Mouse (Mus musculus): ENCODE measurements around the gene Smpd2. TPM values are rescaled to one million over a fixed set of nuclear protein-coding genes. Genes with fewer than 3 reads are reported as not detected.

Smpd2 gene
- polyA plus RNA-seq, 1 experiment from 2014 or later = 62.9 TPM

DNA sequence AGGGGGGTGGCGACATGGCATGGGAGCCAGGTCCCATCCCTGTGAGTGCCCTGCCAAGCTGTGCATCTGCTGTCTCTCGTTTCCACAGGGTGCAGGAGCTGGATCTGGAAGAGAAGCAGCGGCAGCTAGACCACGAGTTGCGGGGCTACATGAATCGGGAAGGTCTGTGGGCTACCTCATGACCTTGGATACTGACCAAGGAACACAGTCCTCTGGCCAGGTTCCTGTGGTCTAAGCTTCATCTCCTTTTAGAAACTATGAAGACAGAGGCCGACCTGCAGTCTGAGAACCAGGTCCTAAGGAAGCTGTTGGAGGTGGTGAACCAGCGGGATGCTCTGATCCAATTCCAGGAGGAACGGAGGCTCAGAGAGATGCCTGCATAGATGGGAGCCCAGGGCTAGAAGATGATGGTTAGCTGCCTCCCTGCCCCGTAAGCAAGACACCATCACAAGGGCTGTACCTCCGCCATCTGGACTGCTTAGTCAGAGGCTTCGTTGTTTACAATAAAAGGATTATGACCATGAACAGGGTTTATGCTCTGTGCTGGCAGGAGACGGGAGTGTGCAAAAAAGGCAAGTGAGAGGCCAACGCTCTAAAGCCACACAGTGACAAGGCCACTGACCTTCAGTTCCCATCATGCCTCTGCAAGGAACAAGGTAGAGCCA is 3.5 kb downstream of the Smpd2 start:
- H3K9me3 ChIP-seq = no peaks in the 10 kb centered on the region

DNA sequence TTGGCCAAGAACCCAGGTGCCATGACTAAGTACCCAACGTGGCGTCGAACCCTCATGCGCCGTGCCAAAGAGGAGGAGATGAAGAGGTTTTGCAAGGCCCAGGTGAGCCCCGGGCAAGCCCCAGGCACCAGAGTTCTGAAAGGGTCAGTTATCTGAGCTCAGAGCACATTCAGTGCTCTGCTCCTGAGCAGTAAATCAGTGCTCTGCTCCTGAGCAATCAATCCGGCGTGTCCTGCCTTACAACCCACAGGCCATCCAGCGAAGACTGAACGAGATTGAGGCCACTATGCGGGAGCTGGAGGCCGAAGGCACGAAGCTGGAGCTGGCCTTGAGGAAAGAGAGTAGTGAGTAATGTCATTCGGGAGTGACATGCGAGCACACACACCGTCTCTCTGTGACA is 4.4 kb downstream of the Smpd2 start:
- WGBS = 92% methylated on average over 16 of the region's 16 CpGs
- Histone ChIP-seq H3K27ac (no peak overlapping the region), H3K9me3 (no peaks in the 10 kb centered on the region), H3K36me3 (peaks cover 77% of the 10 kb centered on the region), H3K4me1 (peaks cover 22% of the 10 kb centered on the region), H3K4me3 (no peak overlapping the region), H3K27me3 (no peaks in the 10 kb centered on the region), H3K4me2 (replicated peaks) (no peak overlapping the region), H3K9ac (no peak overlapping the region)
- ATAC-seq (ENCODE audit: low FRiP score, low read depth) = no peak

More for the DNA sequence above, 3.5 kb downstream of the Smpd2 start:
- no peak overlapping the region for H3K4me2 ChIP-seq (replicated peaks)
- no peak overlapping the region for H3K27ac ChIP-seq
- H3K36me3 ChIP-seq = peaks cover 69% of the 10 kb centered on the region
- peaks cover 22% of the 10 kb centered on the region for H3K4me1 ChIP-seq
- 89% methylated on average over 14 of the region's 14 CpGs for WGBS
- ATAC-seq (ENCODE audit: low FRiP score, low read depth) = no peak
- H3K4me3 ChIP-seq = no peak overlapping the region
- no peak overlapping the region for H3K9ac ChIP-seq
- no peaks in the 10 kb centered on the region for H3K27me3 ChIP-seq

DNA sequence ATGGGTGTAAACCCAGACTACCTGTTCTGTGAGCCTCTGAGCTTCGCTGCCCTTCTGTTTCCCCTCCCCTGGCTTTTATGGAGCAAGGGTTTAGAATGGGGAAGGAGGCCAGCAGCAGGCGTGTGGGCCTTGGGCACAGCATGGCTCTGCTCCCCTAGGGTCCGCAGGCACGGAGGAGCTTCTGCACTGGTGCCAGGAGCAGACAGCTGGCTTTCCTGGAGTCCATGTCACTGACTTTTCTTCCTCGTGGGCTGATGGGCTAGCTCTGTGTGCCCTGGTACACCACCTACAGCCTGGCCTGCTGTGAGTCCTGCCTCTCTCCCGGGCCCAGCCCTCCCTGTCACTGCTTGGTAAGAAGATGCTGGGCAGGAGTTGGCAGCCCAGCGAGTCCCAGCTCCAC is 7.7 kb downstream of the Smpd2 start:
- no peak overlapping the region for H3K9ac ChIP-seq
- H3K4me1 ChIP-seq = peaks cover 12% of the 10 kb centered on the region
- H3K4me3 ChIP-seq = no peak overlapping the region
- H3K27ac ChIP-seq = no peak overlapping the region
- 76% methylated on average over 7 of the region's 7 CpGs for WGBS
- no peaks in the 10 kb centered on the region for H3K9me3 ChIP-seq
- peaks cover 95% of the 10 kb centered on the region for H3K36me3 ChIP-seq
- no peak for ATAC-seq (ENCODE audit: low FRiP score, low read depth)
- no peaks in the 10 kb centered on the region for H3K27me3 ChIP-seq
- H3K4me2 ChIP-seq (replicated peaks) = no peak overlapping the region

GRCm38 (mm10) chr10:41480938-41481880 is 9.0 kb downstream of the Smpd2 start:
- Histone ChIP-seq H3K4me3 (no peak overlapping the region), H3K36me3 (peaks cover 82% of the 10 kb centered on the region), H3K4me1 (peaks cover 17% of the 10 kb centered on the region), H3K9ac (no peak overlapping the region), H3K9me3 (no peaks in the 10 kb centered on the region), H3K27ac (no peak overlapping the region), H3K27me3 (no peaks in the 10 kb centered on the region), H3K4me2 (replicated peaks) (no peak overlapping the region)
- 70% methylated on average over 33 of the region's 33 CpGs for WGBS
- ATAC-seq (ENCODE audit: low FRiP score, low read depth) = no peak

GRCm38 (mm10) chr10:41479961-41480360 is 10.2 kb downstream of the Smpd2 start:
- ATAC-seq (ENCODE audit: low FRiP score, low read depth) = no peak
- Histone ChIP-seq H3K4me3 (no peak overlapping the region), H3K36me3 (peaks cover 70% of the 10 kb centered on the region), H3K27me3 (no peaks in the 10 kb centered on the region), H3K9me3 (no peaks in the 10 kb centered on the region), H3K27ac (no peak overlapping the region), H3K9ac (no peak overlapping the region; the same call in 1 of the 2 replicates), H3K4me2 (replicated peaks) (no peak overlapping the region), H3K4me1 (peaks cover 28% of the 10 kb centered on the region)
- 83% methylated on average over 3 of the region's 3 CpGs for WGBS

GRCm38 (mm10) chr10:41477278-41478181 is 12.6 kb downstream of the Smpd2 start:
- H3K27ac ChIP-seq = peak overlapping the region; percentile 89
- H3K4me2 ChIP-seq (replicated peaks) = peak overlapping the region; percentile 89
- H3K4me3 ChIP-seq = peak overlapping the region; percentile 72
- H3K4me1 ChIP-seq = peaks cover 38% of the 10 kb centered on the region
- H3K9me3 ChIP-seq = no peaks in the 10 kb centered on the region
- peak overlapping the region; percentile 83 for H3K9ac ChIP-seq
- H3K27me3 ChIP-seq = no peaks in the 10 kb centered on the region
- H3K36me3 ChIP-seq = peaks cover 45% of the 10 kb centered on the region
- peak; percentile 69 for ATAC-seq (ENCODE audit: low FRiP score, low read depth)
- 4% methylated on average over 20 of the region's 20 CpGs for WGBS

- WGBS = 0% methylated on average over 9 of the region's 9 CpGs
- H3K4me1 ChIP-seq = peaks cover 38% of the 10 kb centered on the region
- peak overlapping the region; percentile 89 for H3K4me2 ChIP-seq (replicated peaks)
- H3K36me3 ChIP-seq = peaks cover 40% of the 10 kb centered on the region
- no peak for ATAC-seq (ENCODE audit: low FRiP score, low read depth)
- H3K9me3 ChIP-seq = no peaks in the 10 kb centered on the region
- peak overlapping the region; percentile 72 for H3K4me3 ChIP-seq
- peak overlapping the region; percentile 89 for H3K27ac ChIP-seq
- H3K27me3 ChIP-seq = no peaks in the 10 kb centered on the region
- peak overlapping the region; percentile 83 for H3K9ac ChIP-seq
Measured at GRCm38 (mm10) chr10:41477018-41477277, 13.2 kb downstream of the Smpd2 start.

GRCm38 (mm10) chr10:41476171-41477017 is 13.8 kb downstream of the Smpd2 start, which contains the start of gene Mical1:
Gene Mical1 (plus strand): TSS chr10:41476314.
- no peaks in the 10 kb centered on the region for H3K9me3 ChIP-seq

GRCm38 (mm10) chr10:41474981-41475391 is 15.2 kb downstream of the Smpd2 start:
- 44% methylated on average over 1 of the region's 1 CpGs for WGBS
- Histone ChIP-seq H3K36me3 (peaks cover 20% of the 10 kb centered on the region), H3K27me3 (no peaks in the 10 kb centered on the region), H3K4me3 (no peak overlapping the region), H3K9me3 (no peaks in the 10 kb centered on the region), H3K4me2 (replicated peaks) (peak overlapping the region; percentile 89; the same call in 1 of the 2 replicates), H3K9ac (peak overlapping the region; percentile 43; the same call in 1 of the 2 replicates), H3K4me1 (peaks cover 38% of the 10 kb centered on the region), H3K27ac (peak overlapping the region; percentile 53)
- ATAC-seq (ENCODE audit: low FRiP score, low read depth) = no peak

More at GRCm38 (mm10) chr10:41476171-41477017, 13.8 kb downstream of the Smpd2 start, which contains the start of gene Mical1:
- H3K27me3 ChIP-seq = no peaks in the 10 kb centered on the region
- peaks cover 34% of the 10 kb centered on the region for H3K36me3 ChIP-seq
- H3K4me1 ChIP-seq = peaks cover 38% of the 10 kb centered on the region
- peak within 1 kb of the TSS; percentile 89 for H3K27ac ChIP-seq
- under 1% methylated on average over 35 of the region's 35 CpGs for WGBS
- H3K4me3 ChIP-seq = peak within 1 kb of the TSS; percentile 72
- peak; percentile 79 for ATAC-seq (ENCODE audit: low FRiP score, low read depth)
- H3K9ac ChIP-seq = peak within 1 kb of the TSS; percentile 83
- H3K4me2 ChIP-seq (replicated peaks) = peak within 1 kb of the TSS; percentile 89

DNA sequence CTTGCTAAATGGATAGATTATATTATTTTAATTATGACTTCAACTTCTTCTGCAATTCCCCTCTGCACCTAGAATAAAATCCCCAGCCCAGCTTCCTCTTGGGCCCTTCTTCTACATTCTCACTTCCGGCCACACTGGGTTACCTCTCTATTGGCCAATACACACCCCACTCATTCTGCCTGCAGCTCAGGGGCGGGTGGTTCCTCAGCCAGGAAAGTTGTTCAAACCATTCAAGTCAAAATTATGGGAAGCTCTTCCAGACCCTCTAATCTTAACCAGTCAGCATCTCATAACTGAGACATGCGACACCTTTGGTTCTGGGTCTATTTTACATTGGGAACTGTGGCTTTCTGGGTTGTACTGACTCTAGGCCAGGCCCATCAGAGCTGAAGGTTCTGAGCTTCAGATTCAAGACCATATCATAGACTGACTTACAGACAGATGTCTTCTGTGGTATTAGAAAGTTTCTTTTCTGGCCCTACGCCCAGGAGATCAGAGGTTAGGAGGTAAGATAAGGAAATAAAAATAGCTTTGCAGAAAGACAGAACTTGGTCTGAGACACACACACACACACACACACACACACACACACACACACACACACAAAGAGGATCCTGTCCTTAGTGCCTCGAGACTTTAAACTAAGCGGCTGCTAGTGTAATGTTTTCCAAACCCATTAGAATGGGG is 16.2 kb downstream of the Smpd2 start:
- Histone ChIP-seq H3K36me3 (peaks cover 13% of the 10 kb centered on the region), H3K4me3 (no peak overlapping the region), H3K9ac (no peak overlapping the region), H3K27me3 (no peaks in the 10 kb centered on the region), H3K9me3 (no peaks in the 10 kb centered on the region), H3K4me2 (replicated peaks) (no peak overlapping the region), H3K27ac (no peak overlapping the region), H3K4me1 (peaks cover 38% of the 10 kb centered on the region)
- 79% methylated on average over 6 of the region's 6 CpGs for WGBS
- ATAC-seq (ENCODE audit: low FRiP score, low read depth) = no peak

All from limb, embryonic 13.5 days (tissue).